Mouse (Mus musculus) T-helper 1 cell (primary cell): ENCODE measurements at regions not wholly inside any gene's neighbourhood (a gene's known extent, or its start where the extent isn't known, plus 50 kb on each side); places are given as distances from the start of the nearest gene placed in this dataset.

Experiments
- in situ Hi-C: fragments of 300-600 bp; cut with MboI, MseI; formaldehyde crosslinking; loops from one replicate; pipeline ENCODE4 v1.15.1; 2025; ENCODE audit warnings: high pct_unique_total_duplicates

- in situ Hi-C loops: loop anchor here (25.0 kb wide), 1 partner anchor 779 kb away; no protein-coding TSS in a partner anchor
Observed at GRCm38 (mm10) chr9:91566006-91566641, 200.5 kb upstream of the Zic1 start.

GRCm38 (mm10) chr9:91561331-91561730 lies 195.7 kb upstream of the Zic1 start:
- in situ Hi-C loops: loop anchor here (25.0 kb wide), 1 partner anchor 774 kb away; no protein-coding TSS in a partner anchor

- in situ Hi-C loops: loop anchor here (25.0 kb wide), 1 partner anchor 772 kb away; no protein-coding TSS in a partner anchor
Observed at GRCm38 (mm10) chr9:91559794-91560193, 194.2 kb upstream of the Zic1 start.

- in situ Hi-C loops: no loop called here
Observed at GRCm38 (mm10) chr9:91547051-91547450, 181.4 kb upstream of the Zic1 start.

- in situ Hi-C loops: no loop called here
Observed at GRCm38 (mm10) chr9:91545402-91545801, 179.8 kb upstream of the Zic1 start.

- in situ Hi-C loops: no loop called here
Observed at GRCm38 (mm10) chr9:91528838-91529475, 163.3 kb upstream of the Zic1 start.

- in situ Hi-C loops: no loop called here
Observed at GRCm38 (mm10) chr9:91528388-91528787, 162.8 kb upstream of the Zic1 start.

- in situ Hi-C loops: no loop called here
Observed at GRCm38 (mm10) chr9:91520521-91520920, 154.9 kb upstream of the Zic1 start.

- in situ Hi-C loops: no loop called here
Observed at GRCm38 (mm10) chr9:91509672-91510071, 144.1 kb upstream of the Zic1 start.

GRCm38 (mm10) chr9:91503657-91504329 lies 138.2 kb upstream of the Zic1 start:
- in situ Hi-C loops: no loop called here

- in situ Hi-C loops: no loop called here
Observed at GRCm38 (mm10) chr9:91476596-91476995, 111.0 kb upstream of the Zic1 start.

- in situ Hi-C loops: no loop called here
Observed at GRCm38 (mm10) chr9:91462713-91463425, 97.3 kb upstream of the Zic1 start.

GRCm38 (mm10) chr9:91459921-91460320 lies 94.3 kb upstream of the Zic1 start:
- in situ Hi-C loops: no loop called here

GRCm38 (mm10) chr9:91456843-91457242 lies 91.2 kb upstream of the Zic1 start:
- in situ Hi-C loops: no loop called here

- in situ Hi-C loops: no loop called here
Observed at GRCm38 (mm10) chr9:91456253-91456823, 90.7 kb upstream of the Zic1 start.

GRCm38 (mm10) chr9:91439106-91439505 lies 73.5 kb upstream of the Zic1 start:
- in situ Hi-C loops: no loop called here
